Mouse (Mus musculus): ENCODE measurements around the gene Npy4r.

Gene Npy4r

DNA sequence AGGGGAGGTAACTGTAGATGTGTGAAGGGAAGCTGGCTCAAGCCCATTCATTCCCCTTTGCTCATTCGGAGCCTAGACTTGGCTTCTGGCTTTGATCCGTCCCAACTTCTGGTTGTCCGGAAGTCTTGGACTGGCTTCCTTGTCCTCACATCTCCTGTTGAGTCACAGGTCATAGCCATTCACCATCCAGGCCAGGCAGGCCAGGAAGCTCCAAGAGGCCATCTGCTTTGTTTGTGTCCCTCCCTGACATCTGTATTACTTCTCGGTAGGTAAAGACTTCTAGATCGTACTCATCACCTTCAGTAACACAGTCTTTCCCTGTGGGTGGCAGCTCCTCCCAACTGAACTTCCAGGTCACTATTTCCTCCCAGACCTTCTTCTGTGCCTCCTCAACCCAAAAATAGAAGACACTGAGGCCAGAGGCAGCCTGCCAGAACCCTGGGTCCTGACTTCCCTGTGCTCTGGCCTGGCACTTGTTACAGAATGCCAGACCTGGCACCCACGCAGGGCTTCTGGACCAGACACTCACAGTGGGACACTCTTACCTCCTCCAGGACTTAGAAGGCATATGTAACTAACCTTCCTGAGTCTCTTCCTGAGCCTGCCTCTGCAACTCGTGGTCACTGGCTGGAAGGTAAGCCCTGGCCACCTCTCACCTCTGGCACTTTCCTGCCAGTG, 33.1 kb downstream of the Npy4r start:
- DNase-seq (ENCODE audit: low read depth, low spot score): peak; percentile 76

DNA sequence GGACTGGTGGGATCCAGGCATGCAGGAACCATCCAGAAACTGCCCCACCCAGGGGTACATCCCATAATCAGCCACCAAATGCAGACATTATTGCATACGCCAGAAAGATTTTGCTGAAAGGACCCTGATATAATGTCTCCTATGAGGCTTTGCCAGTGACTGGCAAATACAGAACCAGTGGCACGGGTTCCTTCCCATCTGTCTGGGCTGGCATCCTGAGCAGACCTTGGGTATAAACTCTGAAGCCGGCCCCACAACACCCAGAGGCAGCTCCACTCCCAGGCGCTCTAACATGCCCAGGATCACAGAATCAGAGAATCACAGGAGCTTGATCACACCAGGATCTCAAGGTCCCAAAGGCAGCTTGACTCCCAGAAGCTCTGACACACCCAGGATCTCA, 38.0 kb downstream of the Npy4r start:
- DNase-seq (ENCODE audit: low read depth, low spot score): no peak

DNA sequence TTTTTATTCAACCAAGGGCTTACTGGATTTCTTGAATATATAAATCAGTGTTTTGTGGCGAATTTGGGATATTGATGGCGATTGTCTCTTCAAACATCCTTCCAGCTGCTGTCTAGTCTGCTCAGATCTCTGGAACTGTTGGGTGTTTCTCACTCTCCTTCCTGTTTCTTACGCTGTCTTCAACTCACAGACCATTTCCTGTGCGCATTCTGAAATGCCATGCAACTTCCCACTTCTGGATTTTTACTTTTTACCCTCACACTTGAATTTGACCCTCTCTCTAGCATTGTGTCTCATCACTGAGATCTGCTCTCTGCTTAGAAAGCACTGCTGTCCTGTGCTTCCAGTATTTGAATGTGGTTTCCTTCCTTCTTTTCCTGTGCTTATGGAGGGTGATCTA, 44.7 kb downstream of the Npy4r start:
- no peak for DNase-seq (ENCODE audit: low read depth, low spot score)

DNA sequence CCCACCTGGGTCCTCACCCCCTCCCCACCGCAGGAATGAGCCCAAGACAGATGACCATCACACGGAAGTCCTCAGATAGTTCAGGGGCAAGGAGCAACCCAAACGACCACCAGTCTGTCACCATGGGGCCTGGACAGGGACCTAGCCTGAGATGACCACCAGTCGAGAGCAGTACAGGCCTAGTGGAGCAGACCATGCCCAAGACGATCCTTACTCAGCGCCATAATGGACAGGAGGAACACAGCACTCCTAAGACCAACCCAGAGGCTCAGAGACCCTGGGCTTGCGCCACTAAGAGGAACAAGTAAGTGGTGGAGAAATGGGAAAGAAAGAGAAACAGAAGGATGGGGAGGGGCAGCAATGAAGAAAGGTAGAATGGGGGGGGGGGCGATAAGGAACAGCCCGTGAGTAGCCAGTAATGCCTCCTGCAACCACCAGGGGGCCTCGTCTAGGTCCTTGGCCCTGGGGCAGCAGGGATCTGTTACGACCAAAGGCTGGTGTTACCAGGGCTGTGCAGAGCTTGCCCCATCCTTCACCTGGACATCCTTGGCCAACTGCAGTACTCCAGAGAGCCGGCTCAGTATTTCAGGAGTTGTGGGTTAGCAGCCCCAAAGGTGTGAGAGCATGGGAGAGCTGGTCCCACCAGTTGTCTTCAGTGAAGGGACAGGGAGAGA, 45.8 kb downstream of the Npy4r start:
- peak; percentile 8 for DNase-seq (ENCODE audit: low read depth, low spot score)

DNA sequence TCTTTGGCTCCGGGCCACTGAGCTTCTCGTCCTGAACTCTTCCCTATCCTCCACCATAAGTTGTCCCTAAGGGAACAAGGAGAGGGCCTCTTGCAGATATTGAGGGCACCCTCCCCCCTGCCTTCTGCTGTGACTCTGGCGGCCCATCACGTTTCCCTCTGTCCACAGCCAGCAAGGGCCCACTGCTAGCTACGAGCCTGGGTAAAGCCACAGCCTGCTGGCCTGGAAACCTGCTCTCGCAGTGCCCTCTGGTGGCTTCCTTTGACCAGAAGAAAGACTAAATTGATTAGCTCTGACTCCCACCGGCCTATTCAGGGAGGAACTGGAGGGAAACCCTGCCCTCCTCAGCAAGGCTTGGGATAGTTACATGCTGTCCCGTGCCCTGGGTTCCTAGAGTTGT, 47.4 kb downstream of the Npy4r start:
- DNase-seq (ENCODE audit: low read depth, low spot score): peak; percentile 69

DNA sequence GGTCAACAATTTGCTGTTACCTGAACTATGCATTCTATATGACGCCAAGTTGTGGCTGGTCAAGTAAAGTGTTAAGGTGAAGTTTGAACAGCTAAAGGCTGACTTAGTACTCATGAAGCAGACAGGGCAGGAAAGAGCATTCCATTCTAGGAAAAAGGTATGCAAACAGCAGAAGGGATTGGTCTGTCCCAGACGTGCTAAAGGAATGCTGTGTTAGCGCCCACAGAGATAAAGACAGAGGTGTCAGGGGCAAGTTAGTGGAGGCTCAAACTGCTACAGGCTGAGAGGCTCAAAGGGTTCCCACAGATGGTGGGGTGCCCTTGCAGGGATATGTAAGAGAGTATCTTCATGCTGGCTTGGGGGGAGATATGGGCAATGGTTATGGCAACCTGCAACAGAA, 48.4 kb downstream of the Npy4r start:
- DNase-seq (ENCODE audit: low read depth, low spot score): no peak

DNA sequence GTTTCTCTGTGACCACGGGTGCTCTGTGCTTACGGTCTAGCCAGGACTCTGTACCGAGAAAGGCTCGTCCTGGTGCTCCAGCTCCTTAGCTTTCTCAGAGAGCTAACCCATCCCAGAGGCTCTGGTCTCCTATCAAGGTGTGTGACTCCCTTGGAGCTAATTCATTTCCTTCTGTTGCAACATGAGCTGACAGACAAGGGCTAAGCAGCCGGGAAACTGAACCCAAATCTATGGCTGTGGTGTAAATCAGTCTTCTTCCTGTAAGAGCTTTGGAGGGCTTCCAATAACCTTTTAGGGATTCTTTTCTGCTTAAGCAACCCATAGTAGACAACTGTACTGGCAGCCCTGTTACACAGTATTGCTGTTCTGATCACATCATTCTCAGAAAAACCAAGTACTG, 49.7 kb downstream of the Npy4r start, which contains the start of gene A630023A22Rik:
Gene A630023A22Rik, minus strand, starts transcription at position 154 of the 400 bp plus-strand sequence.
- DNase-seq (ENCODE audit: low read depth, low spot score): no peak

DNA sequence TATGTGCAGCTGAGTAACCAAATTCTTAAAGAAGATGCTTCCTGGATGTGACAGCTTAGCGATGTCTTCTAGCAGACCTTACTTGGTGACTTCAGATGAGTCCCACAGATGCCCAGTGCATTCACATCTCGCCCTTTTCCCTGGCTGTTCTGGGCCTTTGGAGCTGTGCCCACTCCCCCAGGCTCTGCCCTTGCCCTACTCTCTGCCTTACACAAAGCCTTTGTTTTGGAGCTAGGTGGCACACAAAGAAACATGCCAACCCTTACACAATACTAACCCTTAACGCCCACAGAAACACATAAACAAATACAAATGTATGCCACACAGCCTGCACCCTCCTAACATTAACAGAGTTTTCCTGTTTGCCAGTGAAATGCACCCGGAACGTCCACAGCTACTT, 56.1 kb downstream of the Npy4r start:
- DNase-seq (ENCODE audit: low read depth, low spot score): no peak
